Mouse (Mus musculus): Measurements from ENCODE around the gene Dcaf5. TPM values are rescaled to one million over a fixed set of nuclear protein-coding genes. Genes with fewer than 3 reads are reported as not detected.
A peak's percentile ranks its signal among the peaks of the same experiment; 100 is the strongest.

The Dcaf5 gene
- total and polyA plus RNA-seq, 2 experiments from 2014 or later: 7.9 to 25.0 TPM

GRCm38 (mm10) chr12:80407824-80408223 lies 28.6 kb downstream of the Dcaf5 start:
- H3K4me1 ChIP-seq (ENCODE audit: control insufficient read depth, insufficient read depth): no peaks in the 10 kb centered on the region
- TF ChIP-seq EP300 (IDR thresholded peaks at IDR 0.05; ENCODE audit: low read depth): no peak
- peak; percentile 47 for TF ChIP-seq CTCF (IDR thresholded peaks at IDR 0.05; ENCODE audit: low read depth)
- ATAC-seq (ENCODE audit: insufficient read depth, low read depth) (no peak), DNase-seq (ENCODE audit: low spot score) (no peak)
- peaks cover 34% of the 10 kb centered on the region; the same call in 1 of the 2 replicates for H3K36me3 ChIP-seq (replicated peaks; ENCODE audit: control insufficient read depth, insufficient read depth, low read length)
- no peak overlapping the region for H3K4me3 ChIP-seq (ENCODE audit: low read depth, low read length)
- H3K27me3 ChIP-seq (ENCODE audit: control insufficient read depth, insufficient read depth, low read length): no peaks in the 10 kb centered on the region
- no peaks in the 10 kb centered on the region for H3K9me3 ChIP-seq (replicated peaks; ENCODE audit: control insufficient read depth, low read length)
- H3K4me2 ChIP-seq (ENCODE audit: low read depth, low read length): no peak overlapping the region
- no peak overlapping the region for H3K9ac ChIP-seq (replicated peaks; ENCODE audit: low read depth, low read length)
- WGBS: 68% methylated on average over 3 of the region's 3 CpGs
- H3K27ac ChIP-seq (ENCODE audit: low read depth): no peak overlapping the region

- Histone ChIP-seq H3K4me2 (ENCODE audit: low read depth, low read length) (no peak overlapping the region), H3K9ac (replicated peaks; ENCODE audit: low read depth, low read length) (no peak overlapping the region), H3K9me3 (replicated peaks; ENCODE audit: control insufficient read depth, low read length) (no peaks in the 10 kb centered on the region), H3K4me3 (ENCODE audit: low read depth, low read length) (no peak overlapping the region), H3K27ac (ENCODE audit: low read depth) (no peak overlapping the region), H3K4me1 (ENCODE audit: control insufficient read depth, insufficient read depth) (no peaks in the 10 kb centered on the region), H3K27me3 (ENCODE audit: control insufficient read depth, insufficient read depth, low read length) (no peaks in the 10 kb centered on the region), H3K36me3 (replicated peaks; ENCODE audit: control insufficient read depth, insufficient read depth, low read length) (peaks cover 27% of the 10 kb centered on the region)
- 48% methylated on average over 3 of the region's 3 CpGs for WGBS
- ATAC-seq (ENCODE audit: insufficient read depth, low read depth) (no peak), DNase-seq (ENCODE audit: low spot score) (no peak)
- TF ChIP-seq EP300 (IDR thresholded peaks at IDR 0.05; ENCODE audit: low read depth) (no peak), CTCF (IDR thresholded peaks at IDR 0.05; ENCODE audit: low read depth) (peak; percentile 65)
These were observed 29.8 kb downstream of the Dcaf5 start for GRCm38 (mm10) chr12:80406650-80407049.

- ATAC-seq (ENCODE audit: insufficient read depth, low read depth) (no peak), DNase-seq (ENCODE audit: low spot score) (no peak)
- peaks cover 39% of the 10 kb centered on the region for H3K36me3 ChIP-seq (replicated peaks; ENCODE audit: control insufficient read depth, insufficient read depth, low read length)
- H3K4me3 ChIP-seq (ENCODE audit: low read depth, low read length): no peak overlapping the region
- no peaks in the 10 kb centered on the region for H3K9me3 ChIP-seq (replicated peaks; ENCODE audit: control insufficient read depth, low read length)
- no peak overlapping the region for H3K9ac ChIP-seq (replicated peaks; ENCODE audit: low read depth, low read length)
- no peaks in the 10 kb centered on the region for H3K27me3 ChIP-seq (ENCODE audit: control insufficient read depth, insufficient read depth, low read length)
- no peaks in the 10 kb centered on the region for H3K4me1 ChIP-seq (ENCODE audit: control insufficient read depth, insufficient read depth)
- 90% methylated on average over 6 of the region's 6 CpGs for WGBS
- no peak overlapping the region for H3K27ac ChIP-seq (ENCODE audit: low read depth)
- H3K4me2 ChIP-seq (ENCODE audit: low read depth, low read length): no peak overlapping the region
- TF ChIP-seq CTCF (IDR thresholded peaks at IDR 0.05; ENCODE audit: low read depth) (no peak), EP300 (IDR thresholded peaks at IDR 0.05; ENCODE audit: low read depth) (no peak)
These were observed 32.3 kb downstream of the Dcaf5 start for GRCm38 (mm10) chr12:80404139-80404538.

DNA sequence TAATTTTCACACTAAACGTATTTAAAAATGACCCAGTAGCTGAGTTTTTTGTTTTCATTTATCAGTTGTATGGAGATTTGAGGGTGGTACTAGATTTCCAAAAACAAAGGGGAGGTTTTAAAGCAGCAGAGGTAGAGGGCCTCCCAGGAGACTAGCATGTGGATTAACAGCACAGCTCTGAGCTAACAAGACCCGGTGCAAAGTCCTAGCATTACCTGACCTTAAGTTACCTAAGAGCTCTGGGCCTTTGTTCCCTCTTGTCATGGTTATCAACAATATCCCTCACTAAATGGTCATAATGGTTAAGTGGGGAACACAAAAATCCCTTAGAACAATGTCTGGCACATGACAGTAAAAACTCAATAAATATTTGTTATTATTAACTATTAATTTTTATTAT lies 37.3 kb downstream of the Dcaf5 start:
- 90% methylated on average over 2 of the region's 2 CpGs for WGBS
- DNase-seq (ENCODE audit: low spot score): no peak
- H3K9me3 ChIP-seq (replicated peaks; ENCODE audit: control insufficient read depth, low read length): no peaks in the 10 kb centered on the region
- no peak overlapping the region for H3K27ac ChIP-seq (ENCODE audit: low read depth)
- H3K36me3 ChIP-seq (replicated peaks; ENCODE audit: control insufficient read depth, insufficient read depth, low read length): peaks cover 64% of the 10 kb centered on the region
- ATAC-seq (ENCODE audit: insufficient read depth, low read depth): no peak
- no peaks in the 10 kb centered on the region for H3K27me3 ChIP-seq (ENCODE audit: control insufficient read depth, insufficient read depth, low read length)
- no peaks in the 10 kb centered on the region for H3K4me1 ChIP-seq (ENCODE audit: control insufficient read depth, insufficient read depth)
- no peak overlapping the region for H3K4me3 ChIP-seq (ENCODE audit: low read depth, low read length)
- TF ChIP-seq EP300 (IDR thresholded peaks at IDR 0.05; ENCODE audit: low read depth): no peak
- TF ChIP-seq CTCF (IDR thresholded peaks at IDR 0.05; ENCODE audit: low read depth): no peak
- H3K9ac ChIP-seq (replicated peaks; ENCODE audit: low read depth, low read length): no peak overlapping the region
- H3K4me2 ChIP-seq (ENCODE audit: low read depth, low read length): no peak overlapping the region

GRCm38 (mm10) chr12:80396397-80396796 lies 40.0 kb downstream of the Dcaf5 start:
- H3K4me2 ChIP-seq (ENCODE audit: low read depth, low read length): no peak overlapping the region
- no peak for TF ChIP-seq EP300 (IDR thresholded peaks at IDR 0.05; ENCODE audit: low read depth)
- TF ChIP-seq CTCF (IDR thresholded peaks at IDR 0.05; ENCODE audit: low read depth): no peak
- ATAC-seq (ENCODE audit: insufficient read depth, low read depth): no peak
- no peak for DNase-seq (ENCODE audit: low spot score)
- peaks cover 62% of the 10 kb centered on the region for H3K36me3 ChIP-seq (replicated peaks; ENCODE audit: control insufficient read depth, insufficient read depth, low read length)
- WGBS: 71% methylated on average over 6 of the region's 6 CpGs
- H3K9me3 ChIP-seq (replicated peaks; ENCODE audit: control insufficient read depth, low read length): no peaks in the 10 kb centered on the region
- no peak overlapping the region for H3K4me3 ChIP-seq (ENCODE audit: low read depth, low read length)
- H3K4me1 ChIP-seq (ENCODE audit: control insufficient read depth, insufficient read depth): no peaks in the 10 kb centered on the region
- H3K27me3 ChIP-seq (ENCODE audit: control insufficient read depth, insufficient read depth, low read length): no peaks in the 10 kb centered on the region
- no peak overlapping the region for H3K27ac ChIP-seq (ENCODE audit: low read depth)
- H3K9ac ChIP-seq (replicated peaks; ENCODE audit: low read depth, low read length): no peak overlapping the region

DNA sequence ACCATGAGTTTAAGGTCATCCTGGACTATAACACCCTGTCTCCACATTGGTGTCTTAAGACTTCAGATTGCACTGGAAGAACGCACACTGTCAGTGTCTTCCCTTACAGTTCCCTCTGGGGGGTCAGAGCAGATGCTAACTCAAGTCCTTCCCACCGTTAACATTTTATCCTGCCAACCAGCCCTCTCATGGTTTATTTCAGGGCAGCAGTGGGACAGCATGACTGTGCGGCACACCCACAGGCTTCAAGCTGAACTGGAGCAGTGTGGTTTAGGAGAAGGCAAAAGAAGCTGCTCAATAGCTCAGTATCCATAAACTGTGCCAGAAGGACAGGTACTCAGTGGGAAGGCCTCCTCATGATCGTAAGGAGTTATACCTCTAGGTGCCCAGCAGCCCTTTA lies 41.1 kb downstream of the Dcaf5 start:
- Histone ChIP-seq H3K36me3 (replicated peaks; ENCODE audit: control insufficient read depth, insufficient read depth, low read length) (peaks cover 55% of the 10 kb centered on the region), H3K9ac (replicated peaks; ENCODE audit: low read depth, low read length) (no peak overlapping the region), H3K9me3 (replicated peaks; ENCODE audit: control insufficient read depth, low read length) (no peaks in the 10 kb centered on the region), H3K4me3 (ENCODE audit: low read depth, low read length) (no peak overlapping the region), H3K4me1 (ENCODE audit: control insufficient read depth, insufficient read depth) (no peaks in the 10 kb centered on the region), H3K27me3 (ENCODE audit: control insufficient read depth, insufficient read depth, low read length) (no peaks in the 10 kb centered on the region), H3K4me2 (ENCODE audit: low read depth, low read length) (no peak overlapping the region), H3K27ac (ENCODE audit: low read depth) (no peak overlapping the region)
- ATAC-seq (ENCODE audit: insufficient read depth, low read depth) (no peak), DNase-seq (ENCODE audit: low spot score) (no peak)
- 86% methylated on average over 4 of the region's 4 CpGs for WGBS
- no peak for TF ChIP-seq EP300 (IDR thresholded peaks at IDR 0.05; ENCODE audit: low read depth)
- no peak for TF ChIP-seq CTCF (IDR thresholded peaks at IDR 0.05; ENCODE audit: low read depth)
